Mouse (Mus musculus) heart, postnatal 0 days (tissue): ENCODE measurements at regions not wholly inside any gene's neighbourhood (a gene's known extent, or its start where the extent isn't known, plus 50 kb on each side); places are given as distances from the start of the nearest gene placed in this dataset.

ENCODE experiments used
- CTCF ChIP-seq: IDR thresholded peaks from 2 replicates; pipeline ENCODE4 v1.5.1; 2016; ENCODE audit warnings: antibody characterized with exemption, control low read depth, low read depth
- EP300 ChIP-seq: IDR thresholded peaks from 2 replicates; pipeline ENCODE4 v1.6.1; 2016; ENCODE audit warnings: antibody characterized with exemption, low read depth

GRCm38 (mm10) chr2:137513895-137514506 lies 397.6 kb upstream of the Jag1 start:
- TF ChIP-seq CTCF (no peak), EP300 (no peak)
